Mouse (Mus musculus): ENCODE results near the gene Qrich2.
A peak's percentile ranks its signal among the peaks of the same experiment; 100 is the strongest.
"Not testable (repeated sequence)": the region's sequence is repeated elsewhere in the genome, so short reads cannot be mapped to it uniquely, and the experiment has no call there.

Qrich2 gene

DNA sequence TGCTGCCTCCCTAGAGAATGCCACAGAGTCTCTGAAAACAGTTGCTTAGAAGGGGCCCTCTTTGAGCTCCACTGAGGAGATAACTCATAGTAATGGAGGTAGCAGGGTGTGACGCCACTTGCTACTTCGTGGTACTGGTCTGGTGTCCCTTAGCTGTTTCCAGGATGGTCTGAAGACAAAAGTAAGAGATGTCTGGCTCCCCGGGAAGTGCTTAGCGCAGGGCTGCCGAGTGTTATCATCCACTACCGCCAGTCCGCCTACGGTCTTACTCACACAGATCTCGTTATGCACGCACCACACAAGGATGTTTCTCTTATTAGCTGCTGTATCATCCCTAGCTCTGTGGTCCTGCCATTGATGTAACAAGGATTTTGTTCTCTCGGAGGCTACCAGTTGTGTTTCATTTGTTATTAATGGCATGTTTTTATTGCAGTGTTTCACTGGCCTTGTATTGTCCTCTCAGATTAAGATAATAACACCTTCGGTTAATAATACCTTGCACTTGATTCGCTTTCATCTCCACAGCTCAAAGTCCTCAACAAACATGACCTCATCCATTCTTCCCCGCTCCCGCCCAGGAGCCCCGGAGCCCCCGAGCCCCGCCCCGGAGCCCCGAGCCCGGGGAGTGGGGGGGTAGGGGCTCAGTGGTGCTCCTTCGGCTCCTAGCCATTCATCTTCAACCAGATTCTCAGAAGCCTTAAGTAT is 35.2 kb downstream of the Qrich2 start:
- no peak for DNase-seq (ENCODE audit: low read depth, low spot score)

DNA sequence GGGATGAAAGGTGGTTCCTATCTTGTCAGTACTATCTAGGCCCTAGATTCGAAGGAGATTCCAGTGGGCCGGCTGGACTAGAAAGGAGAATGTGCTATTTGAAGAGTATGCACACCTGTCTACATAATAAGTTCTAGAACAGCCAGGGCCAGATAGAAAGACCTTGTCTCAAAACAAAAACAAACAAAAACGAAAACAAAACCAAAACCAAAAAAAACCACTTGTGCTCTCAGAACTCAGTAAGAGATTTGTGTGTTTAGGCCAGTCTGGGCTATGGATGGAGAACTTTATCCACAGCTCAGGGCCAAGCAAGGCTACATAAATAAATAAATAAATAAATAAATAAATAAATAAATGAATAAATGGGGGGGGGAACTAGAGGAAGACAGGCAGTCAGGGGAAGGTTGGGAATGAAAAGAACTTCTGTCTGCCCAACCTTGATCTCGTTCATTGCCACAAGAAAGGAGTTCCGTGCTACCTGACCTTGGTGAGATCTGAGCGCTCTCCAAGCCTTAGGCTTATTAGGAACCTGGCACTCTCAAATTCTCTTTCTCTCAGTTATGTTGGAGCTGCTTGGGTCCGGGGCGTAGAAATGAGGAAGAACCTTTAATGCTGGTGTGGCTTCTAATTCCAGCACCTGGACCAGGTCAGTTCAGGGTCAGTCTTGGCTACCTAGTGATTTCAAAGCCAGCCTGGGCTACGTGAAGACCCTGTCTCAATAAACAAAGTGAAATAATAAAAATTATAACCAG is 36.0 kb downstream of the Qrich2 start:
- no peak for DNase-seq (ENCODE audit: low read depth, low spot score)

DNA sequence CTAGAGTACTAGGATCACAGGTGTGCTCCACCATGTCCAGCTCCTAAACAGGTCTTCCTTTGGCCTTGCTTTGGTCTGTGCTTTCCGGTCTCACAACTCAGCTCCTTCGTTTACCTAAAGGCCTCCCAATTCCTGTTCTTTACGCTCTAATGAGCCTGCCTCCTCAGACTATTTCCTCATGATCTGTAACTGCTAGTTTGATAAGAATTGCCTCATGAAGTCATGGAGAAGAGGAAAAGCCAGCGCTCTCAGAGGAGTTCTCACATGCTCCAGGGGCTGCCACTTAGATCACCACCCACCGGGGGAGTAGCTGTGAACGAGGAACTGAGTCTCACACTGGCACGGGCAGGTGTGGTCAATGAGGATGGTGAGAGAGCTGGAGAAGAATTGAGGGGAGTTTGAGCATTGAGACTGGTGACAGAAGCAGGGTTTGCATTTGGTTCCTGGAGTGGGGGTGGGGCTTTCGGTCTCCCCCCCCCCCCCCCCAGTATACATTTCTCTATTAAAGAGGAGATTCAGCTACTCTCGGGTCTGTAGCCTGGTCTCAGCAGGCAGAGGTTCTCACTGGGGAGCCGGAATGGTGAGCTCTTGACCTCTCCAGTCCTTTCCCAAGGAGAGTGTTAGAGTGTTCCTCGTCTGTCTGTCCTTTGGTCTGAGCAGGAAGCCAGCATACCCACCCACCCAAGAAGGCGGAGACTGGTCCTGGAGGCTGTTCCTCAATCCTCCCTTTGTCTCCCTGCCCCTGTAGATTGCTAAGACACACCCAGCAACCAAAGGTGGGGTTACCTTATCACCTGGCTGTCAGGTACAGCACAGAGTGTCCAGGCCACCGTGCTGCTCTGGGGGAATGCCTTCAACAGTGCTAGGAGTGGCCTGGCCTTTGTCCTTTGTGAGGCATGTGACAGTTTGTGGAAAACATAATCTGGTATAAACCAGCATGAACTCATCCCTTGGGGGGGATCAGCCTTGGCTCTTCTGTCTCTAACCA is 36.9 kb downstream of the Qrich2 start:
- no peak for DNase-seq (ENCODE audit: low read depth, low spot score)

DNA sequence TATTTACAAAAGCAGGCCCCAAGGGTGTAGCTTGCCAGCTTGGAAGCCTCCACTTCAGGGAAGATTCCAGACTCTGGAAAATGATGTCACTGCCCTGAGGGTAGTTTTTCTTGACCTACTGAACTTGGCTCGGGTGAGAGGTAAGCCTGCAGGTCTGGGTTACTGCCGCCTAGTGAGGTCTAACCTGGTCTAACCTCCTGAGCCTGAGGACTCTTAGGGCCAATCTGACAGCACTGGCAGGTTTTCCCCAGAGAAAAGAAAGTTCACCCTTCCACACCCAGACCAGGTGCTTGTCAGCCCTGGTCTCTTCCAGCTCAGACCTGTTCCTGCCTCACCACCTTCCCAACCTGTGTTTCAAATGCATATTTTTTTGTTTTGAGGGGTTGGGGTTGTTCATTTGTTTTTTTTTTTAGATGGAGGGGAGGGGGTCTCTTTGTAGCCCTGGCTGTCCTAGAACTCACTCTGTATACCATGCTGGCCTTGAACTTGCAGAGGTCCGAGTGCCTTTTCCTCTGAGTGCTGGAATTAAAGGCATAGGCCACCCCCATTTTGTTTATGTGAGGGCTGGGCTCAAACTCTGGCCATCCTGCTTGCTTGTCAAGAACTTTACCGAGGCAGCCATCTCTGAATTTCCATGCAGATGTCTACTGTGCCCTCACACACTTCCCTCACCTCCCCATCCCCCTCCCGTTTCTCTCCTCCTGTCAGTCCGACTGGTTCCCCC is 39.0 kb downstream of the Qrich2 start:
- peak; percentile 75 for DNase-seq (ENCODE audit: low read depth, low spot score)

- DNase-seq (ENCODE audit: low read depth, low spot score) = not testable (repeated sequence)
Observed at GRCm38 (mm10) chr11:116426328-116426727, 39.7 kb downstream of the Qrich2 start.

DNA sequence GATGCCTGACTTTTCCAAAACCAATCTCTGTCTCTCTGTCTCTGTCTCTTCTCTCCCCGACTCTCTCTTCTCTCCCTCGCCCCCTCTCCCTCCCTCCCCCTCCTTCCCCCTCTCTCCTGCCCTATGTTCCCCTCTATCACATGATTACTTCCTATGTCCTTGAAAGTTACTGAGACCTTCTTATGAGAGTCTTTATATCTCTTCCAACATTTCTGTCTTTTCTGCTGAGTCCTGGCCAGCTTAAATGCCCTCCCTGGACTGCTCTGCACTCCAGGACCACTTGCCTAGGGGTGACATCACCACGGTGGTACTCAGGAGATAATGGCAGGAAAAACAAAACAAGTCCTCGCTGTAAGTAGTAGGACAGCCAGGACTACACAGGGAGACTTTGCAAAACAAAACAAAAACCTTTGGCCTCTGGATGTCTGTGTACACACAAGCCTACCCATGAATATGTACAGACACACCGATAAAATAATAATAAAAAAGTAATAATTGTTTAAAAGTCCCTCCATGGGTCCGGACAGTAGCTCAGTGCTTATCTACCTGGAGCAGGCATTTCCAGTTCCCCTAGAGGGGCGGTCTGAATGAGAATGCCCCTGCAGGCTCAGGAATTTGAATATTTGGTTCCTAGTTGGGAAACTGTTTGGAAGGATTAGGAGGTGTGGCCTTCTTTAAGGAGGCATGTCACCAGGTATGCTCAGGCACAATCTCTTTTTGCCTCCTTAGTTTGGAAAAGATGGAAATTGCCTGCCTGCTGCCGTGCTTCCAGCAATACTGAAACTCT is 41.2 kb downstream of the Qrich2 start:
- no peak for DNase-seq (ENCODE audit: low read depth, low spot score)

DNA sequence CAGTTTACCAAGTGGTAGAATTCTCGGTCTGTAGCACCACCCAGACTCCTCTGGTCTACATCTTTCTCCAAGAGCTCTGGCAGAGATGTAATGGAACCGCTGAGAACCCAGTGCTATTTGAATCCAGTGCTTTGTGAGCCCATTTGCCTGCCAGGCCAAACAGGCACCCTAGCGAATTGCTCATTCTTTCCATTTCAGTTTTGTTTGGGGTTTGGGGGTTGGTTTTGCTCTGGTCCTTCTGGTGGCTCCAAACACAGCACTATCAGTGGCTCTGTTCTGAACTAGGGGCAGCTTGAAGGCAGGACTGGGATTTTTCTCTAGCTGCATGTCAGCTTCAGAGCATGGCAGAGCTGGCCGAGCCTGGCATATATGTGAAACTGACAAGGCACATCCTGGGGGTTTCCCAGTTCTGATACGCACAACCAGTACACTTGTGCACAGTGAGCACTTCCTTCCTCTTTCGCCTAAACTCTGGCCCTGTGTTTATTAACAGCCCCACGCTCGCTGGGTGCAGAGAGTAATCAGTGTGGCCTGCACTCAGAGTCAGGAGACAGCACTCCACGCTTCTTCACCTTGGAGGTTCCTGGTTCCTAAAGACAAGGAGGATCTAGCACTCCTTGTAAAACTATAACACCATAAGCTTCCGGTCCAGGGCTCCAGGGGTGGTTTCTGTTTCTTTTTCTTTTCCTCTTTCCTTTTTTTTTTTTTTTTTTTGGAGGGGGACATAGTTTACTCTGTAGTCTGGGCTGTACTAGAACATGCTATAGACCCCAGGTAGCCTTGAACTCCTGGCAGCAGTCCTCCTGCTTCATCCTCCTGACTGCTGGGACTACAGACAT is 42.0 kb downstream of the Qrich2 start:
- DNase-seq (ENCODE audit: low read depth, low spot score) = no peak

DNA sequence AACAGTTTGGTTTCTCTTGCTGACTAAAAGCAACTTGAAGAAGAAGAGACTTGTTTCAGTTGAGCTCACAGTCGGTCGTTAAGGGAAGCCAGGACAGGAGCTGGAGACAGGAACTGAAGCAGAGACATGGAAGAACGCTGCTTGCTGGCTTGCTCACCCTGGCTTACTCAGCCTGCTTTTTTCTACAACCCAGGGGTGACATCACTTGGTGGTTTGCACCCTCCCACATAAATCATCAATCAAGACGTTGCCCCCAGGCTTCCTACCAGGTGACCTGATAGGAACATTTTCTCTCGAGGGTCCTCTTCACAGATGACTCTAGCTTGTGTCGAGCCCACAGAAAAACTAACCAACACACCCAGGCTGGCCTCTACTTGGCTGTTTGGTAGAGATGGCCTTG is 42.8 kb downstream of the Qrich2 start:
- no peak for DNase-seq (ENCODE audit: low read depth, low spot score)

GRCm38 (mm10) chr11:116422562-116422961 is 43.5 kb downstream of the Qrich2 start:
- DNase-seq (ENCODE audit: low read depth, low spot score) = no peak

DNA sequence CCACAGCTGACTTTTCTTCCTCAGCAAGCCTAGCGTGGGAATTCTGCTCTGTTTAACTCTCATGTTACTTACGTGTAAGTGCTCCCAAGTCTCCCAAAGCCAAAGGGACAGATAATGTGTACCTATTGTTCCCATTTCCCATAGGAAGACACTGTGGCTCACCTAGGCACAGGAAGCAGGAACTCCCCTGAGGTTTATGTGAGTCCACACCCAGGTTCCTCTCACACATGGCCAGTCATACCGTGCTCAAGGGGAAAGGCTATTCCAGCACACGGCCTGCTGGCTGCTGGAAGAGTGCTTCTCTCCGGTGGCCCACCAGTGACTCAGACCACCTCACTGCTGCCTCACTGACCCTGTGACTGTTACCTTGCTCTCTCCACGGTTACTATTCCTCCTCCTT is 44.9 kb downstream of the Qrich2 start:
- DNase-seq (ENCODE audit: low read depth, low spot score) = no peak

- DNase-seq (ENCODE audit: low read depth, low spot score) = no peak
Observed at GRCm38 (mm10) chr11:116418841-116419462, 47.1 kb downstream of the Qrich2 start.

DNA sequence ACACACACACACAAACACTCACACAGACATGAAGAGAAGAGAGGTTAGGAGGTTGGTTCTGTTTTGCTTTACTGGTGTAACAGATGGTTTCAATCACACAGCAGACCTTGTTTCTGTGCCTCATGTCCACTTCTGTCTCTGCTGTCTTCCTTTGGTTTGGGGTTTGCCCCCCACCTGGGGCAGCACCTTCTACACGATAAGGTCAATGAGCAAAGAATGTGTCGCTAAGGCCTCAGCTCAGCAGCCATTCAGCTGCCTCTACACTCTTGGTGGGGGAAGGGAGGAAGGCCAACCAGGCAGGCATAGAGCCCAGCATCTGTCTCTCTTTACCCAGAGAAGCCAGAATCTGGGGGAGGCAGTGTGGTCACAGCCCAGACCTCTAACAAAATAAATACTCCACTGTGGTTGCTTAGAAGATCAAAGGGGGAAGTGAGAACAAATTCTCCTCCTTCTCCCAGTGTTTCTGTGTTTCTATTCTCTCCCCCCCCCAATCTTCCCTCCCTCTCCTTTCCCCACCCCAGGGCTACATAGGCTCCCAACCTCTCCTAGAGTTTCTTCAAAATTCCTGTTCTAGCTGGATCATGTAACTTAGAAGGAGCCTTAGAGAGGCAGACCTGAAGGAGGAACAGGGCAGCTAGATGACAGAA is 47.7 kb downstream of the Qrich2 start:
- DNase-seq (ENCODE audit: low read depth, low spot score) = no peak

DNA sequence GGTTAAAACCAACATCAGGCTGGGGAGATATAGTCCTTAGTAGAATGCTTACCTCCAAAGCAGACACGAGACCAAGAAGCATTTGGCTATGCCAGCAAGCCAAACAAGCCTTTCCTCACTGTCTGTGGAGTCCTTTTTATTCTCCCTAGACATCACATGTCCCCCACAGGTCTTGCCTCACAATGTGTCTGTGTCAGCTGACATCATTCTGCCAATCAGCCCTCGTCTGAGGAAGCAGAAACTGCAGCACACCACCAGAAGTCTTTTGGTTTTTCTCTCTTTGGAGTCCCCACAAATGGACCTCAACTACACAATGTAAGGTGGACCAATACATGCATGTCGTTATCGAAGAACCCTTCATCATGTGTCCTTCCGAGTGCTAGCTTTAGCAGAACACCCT is 49.0 kb downstream of the Qrich2 start:
- no peak for DNase-seq (ENCODE audit: low read depth, low spot score)

- no peak for DNase-seq (ENCODE audit: low read depth, low spot score)
Observed at GRCm38 (mm10) chr11:116416196-116416943, 49.7 kb downstream of the Qrich2 start.

- DNase-seq (ENCODE audit: low read depth, low spot score) = no peak
Observed at GRCm38 (mm10) chr11:116413631-116414022, 52.4 kb downstream of the Qrich2 start.

DNA sequence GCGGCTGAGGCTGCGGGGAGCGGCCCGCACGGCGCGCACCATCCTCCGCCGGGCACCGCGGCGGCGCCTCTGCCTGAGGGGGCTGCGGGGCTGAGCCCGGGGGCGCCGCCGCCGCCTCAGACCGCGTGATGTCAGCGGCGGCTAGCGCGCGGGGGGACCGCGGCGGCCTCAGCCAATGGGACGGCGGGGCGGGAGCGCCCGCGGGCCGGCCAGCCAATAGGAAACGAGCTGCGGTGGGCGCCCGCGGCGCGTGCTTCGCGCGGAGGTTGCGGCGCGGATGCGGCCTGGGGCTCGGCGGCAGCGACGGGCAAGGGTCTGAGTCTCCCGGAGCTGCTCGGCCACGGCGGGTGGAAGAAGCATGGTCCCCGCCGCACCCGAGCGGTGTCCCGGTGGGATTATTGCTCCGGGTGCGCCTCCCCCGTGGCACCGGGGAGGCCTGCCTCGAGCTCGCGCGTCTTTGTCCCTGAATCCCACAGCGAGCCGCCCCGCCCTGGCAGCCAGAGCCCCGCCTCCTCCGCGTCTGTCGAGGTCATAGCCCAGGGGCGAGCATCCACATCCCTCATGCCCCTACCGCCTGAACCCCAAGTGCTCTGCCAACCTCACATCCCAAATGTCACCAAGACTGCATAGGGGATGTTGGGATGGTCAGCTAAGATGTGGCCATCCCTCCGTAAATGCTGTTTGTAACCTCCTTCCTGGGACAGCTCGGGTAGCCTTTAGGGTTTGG is 53.0 kb downstream of the Qrich2 start, which contains the start of gene Rnf157:
Rnf157 (minus strand) TSS at position 129 of the 727 bp plus-strand sequence.
- DNase-seq (ENCODE audit: low read depth, low spot score) = no peak
